Mouse (Mus musculus) liver, embryonic 14.5 days (tissue): ENCODE measurements around the gene Bsn.

Experiments used
- CTCF ChIP-seq: IDR thresholded peaks from 2 replicates; pipeline ENCODE4 v1.5.1; 2016; ENCODE audit warnings: antibody characterized with exemption, low read depth, control low read depth
- EP300 ChIP-seq: IDR thresholded peaks from 2 replicates; pipeline ENCODE4 v1.6.1; 2016; ENCODE audit warnings: antibody characterized with exemption, low read depth

GRCm38 (mm10) chr9:108213105-108213504 is 22.9 kb upstream of the Bsn start:
- no peak for TF ChIP-seq CTCF
- TF ChIP-seq EP300: no peak
